Mouse (Mus musculus) kidney, postnatal 36 days (tissue): ENCODE data around the gene D430019H16Rik.

Experiments used
- DNase-seq, 2 experiments: peaks; one replicate each; pipeline ENCODE4 v3.0.0; 2021 to 2022; ENCODE audit warnings: mixed read lengths in 2 of 2

Gene D430019H16Rik

GRCm38 (mm10) chr12:105490227-105490626 is 36.6 kb downstream of the D430019H16Rik start:
- DNase-seq: no peak

- no peak for DNase-seq
Measured at GRCm38 (mm10) chr12:105490794-105491193, 37.1 kb downstream of the D430019H16Rik start.

GRCm38 (mm10) chr12:105494796-105495195 is 41.1 kb downstream of the D430019H16Rik start:
- peak in 1 of 2 experiments; percentile 12 for DNase-seq

- DNase-seq: peak; percentile 78 to 93
Measured at GRCm38 (mm10) chr12:105497894-105498293, 44.2 kb downstream of the D430019H16Rik start.

- DNase-seq: no peak
Measured at GRCm38 (mm10) chr12:105498423-105498822, 44.8 kb downstream of the D430019H16Rik start.

- DNase-seq: no peak
Measured at GRCm38 (mm10) chr12:105498842-105499241, 45.2 kb downstream of the D430019H16Rik start.

- peak; percentile 61 to 65 for DNase-seq
Measured at GRCm38 (mm10) chr12:105500940-105501339, 47.3 kb downstream of the D430019H16Rik start.

GRCm38 (mm10) chr12:105504736-105505135 is 51.1 kb downstream of the D430019H16Rik start:
- peak in 1 of 2 experiments; percentile 51 for DNase-seq

- no peak for DNase-seq
Measured at GRCm38 (mm10) chr12:105511109-105511508, 57.5 kb downstream of the D430019H16Rik start.

GRCm38 (mm10) chr12:105511671-105512502 is 58.2 kb downstream of the D430019H16Rik start:
- DNase-seq: peak in 1 of 2 experiments; percentile 19

GRCm38 (mm10) chr12:105514111-105514510 is 60.5 kb downstream of the D430019H16Rik start:
- no peak for DNase-seq

GRCm38 (mm10) chr12:105517026-105517675 is 63.5 kb downstream of the D430019H16Rik start:
- peak; percentile 51 to 54 for DNase-seq

- peak in 1 of 2 experiments; percentile 35 for DNase-seq
Measured at GRCm38 (mm10) chr12:105519851-105520250, 66.2 kb downstream of the D430019H16Rik start.

- DNase-seq: no peak
Measured at GRCm38 (mm10) chr12:105521170-105521762, 67.6 kb downstream of the D430019H16Rik start.

GRCm38 (mm10) chr12:105523737-105524136 is 70.1 kb downstream of the D430019H16Rik start:
- DNase-seq: peak; percentile 36 to 49

- DNase-seq: no peak
Measured at GRCm38 (mm10) chr12:105526186-105526585, 72.5 kb downstream of the D430019H16Rik start.

GRCm38 (mm10) chr12:105526829-105527228 is 73.2 kb downstream of the D430019H16Rik start:
- peak; percentile 59 to 80 for DNase-seq

GRCm38 (mm10) chr12:105529545-105529944 is 75.9 kb downstream of the D430019H16Rik start:
- peak; percentile 46 to 56 for DNase-seq

GRCm38 (mm10) chr12:105531724-105532371 is 78.2 kb downstream of the D430019H16Rik start:
- DNase-seq: no peak

- no peak for DNase-seq
Measured at GRCm38 (mm10) chr12:105534842-105535241, 81.2 kb downstream of the D430019H16Rik start.

- DNase-seq: no peak
Measured at GRCm38 (mm10) chr12:105535968-105536760, 82.5 kb downstream of the D430019H16Rik start.

GRCm38 (mm10) chr12:105537162-105537561 is 83.5 kb downstream of the D430019H16Rik start:
- DNase-seq: no peak
